Mouse (Mus musculus) neutrophil, adult 5-6 weeks (primary cell): ENCODE data around the gene Acap2. TPM values are rescaled to one million over a fixed set of nuclear protein-coding genes. Genes with fewer than 3 reads are reported as not detected.

Experiments used
- ATAC-seq: fragments of 151-379, 151-347 bp; 2 replicates; pipeline ENCODE4 v1.8.0; 2017; ENCODE audit warnings: mild to moderate bottlenecking, moderate TSS enrichment; ENCODE audit not compliant: insufficient number of reproducible peaks, poor library complexity, low FRiP score, severe bottlenecking; ENCODE audit errors: extremely low read depth
- total RNA-seq: library from RNA; stranded (forward); fragments of 200-1000 nt; gene quantifications from 2 replicates; pipeline ENCODE4 v1.2.3, GENCODE M21; 2017

Acap2 gene
- total RNA-seq, 1 experiment from 2014 or later: 125 TPM

DNA sequence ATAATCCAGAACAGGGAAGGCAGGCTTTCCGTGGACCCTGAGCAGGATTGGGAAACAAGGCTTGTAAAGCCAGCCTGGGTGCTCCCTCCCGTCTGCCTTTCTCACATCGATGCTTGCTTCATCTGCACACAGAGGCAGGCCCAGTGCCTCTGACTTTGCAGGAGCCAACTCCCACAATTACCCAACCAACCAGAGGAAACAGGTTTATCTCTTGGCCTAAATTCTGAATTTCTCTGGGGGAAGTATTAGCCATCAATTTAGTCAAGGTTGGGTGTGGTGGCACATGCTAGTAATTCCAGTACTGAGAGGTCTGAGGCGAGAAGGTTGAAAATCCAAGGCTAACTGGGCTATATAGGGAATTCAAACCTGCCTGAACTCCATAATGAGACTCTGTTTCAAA, 9.4 kb upstream of the Acap2 start:
- ATAC-seq: no peak

DNA sequence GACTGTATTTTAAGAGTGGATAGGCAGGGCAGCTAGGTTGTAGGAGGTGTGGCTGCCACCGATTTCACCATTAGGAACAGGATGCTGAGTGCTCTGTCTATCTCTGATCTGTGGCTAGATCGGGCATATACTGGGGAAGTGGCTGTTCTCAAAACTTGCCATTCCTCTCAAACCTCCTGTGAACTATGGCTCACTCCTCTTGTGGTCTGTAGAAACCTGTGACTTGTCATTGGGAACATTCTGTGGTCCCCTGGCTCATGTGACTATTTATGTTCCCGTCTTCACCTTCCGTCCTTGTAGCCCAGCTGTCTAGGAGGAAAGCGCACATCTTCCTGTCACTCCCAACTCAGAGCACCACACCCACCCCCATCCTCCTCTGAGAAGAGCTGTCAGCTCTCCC, 8.9 kb upstream of the Acap2 start:
- ATAC-seq: peak; percentile 45; the same call in 1 of the 2 replicates

DNA sequence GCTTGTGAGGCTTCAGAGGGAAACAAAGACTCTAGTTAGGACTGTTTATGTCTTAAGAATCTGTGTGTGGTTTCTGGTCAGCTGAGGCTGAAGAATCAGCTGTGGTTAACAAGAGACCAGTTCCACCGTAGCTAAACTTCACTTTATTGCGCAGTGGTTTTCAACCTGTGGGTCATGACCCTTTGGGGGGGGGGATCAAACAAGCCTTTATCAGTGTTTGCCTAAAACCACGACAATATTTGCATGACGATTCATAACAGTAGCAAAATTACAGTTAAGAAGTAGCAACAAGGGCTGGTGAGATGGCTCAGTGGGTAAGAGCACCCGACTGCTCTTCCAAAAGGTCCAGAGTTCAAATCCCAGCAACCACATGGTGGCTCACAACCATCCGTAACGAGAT, 4.7 kb upstream of the Acap2 start:
- ATAC-seq: no peak

DNA sequence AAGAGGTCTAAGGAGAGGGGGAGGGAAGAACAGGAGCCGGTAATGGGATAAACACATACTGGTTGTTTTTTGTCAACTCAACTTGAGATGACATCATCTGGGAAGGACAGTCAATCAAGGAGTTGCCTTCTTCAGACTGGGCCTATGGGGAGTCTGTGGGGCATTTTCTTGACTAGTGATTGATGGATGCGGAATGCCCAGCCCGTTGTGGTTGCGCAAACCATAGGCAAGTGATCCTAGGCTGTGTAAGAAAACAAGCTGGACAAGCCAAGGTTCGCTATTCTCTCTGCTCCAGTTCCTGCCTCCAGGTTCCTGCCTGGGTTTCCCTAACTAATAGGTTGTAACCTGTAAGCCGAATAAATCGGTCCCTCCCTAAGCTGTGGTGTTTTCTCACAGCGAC, 4.1 kb upstream of the Acap2 start:
- ATAC-seq: no peak

DNA sequence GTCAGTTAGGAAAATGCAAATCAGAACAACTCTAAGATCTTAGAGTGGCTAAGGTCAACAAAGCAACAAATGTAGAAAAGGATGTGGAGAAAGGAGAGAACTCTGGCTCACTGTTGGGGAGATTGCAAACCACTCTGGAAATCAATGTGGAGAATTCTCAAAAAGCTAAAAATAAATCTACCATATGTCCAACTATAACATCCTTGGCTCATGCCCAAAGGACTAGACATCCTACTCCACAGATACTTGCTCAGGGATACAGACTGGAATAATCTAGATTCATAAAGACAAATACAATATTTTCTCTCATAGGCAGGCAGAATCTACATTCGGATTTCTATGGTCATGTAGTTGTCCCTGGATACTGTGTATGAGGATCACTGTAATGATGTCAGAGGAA, 3.2 kb upstream of the Acap2 start:
- no peak for ATAC-seq

DNA sequence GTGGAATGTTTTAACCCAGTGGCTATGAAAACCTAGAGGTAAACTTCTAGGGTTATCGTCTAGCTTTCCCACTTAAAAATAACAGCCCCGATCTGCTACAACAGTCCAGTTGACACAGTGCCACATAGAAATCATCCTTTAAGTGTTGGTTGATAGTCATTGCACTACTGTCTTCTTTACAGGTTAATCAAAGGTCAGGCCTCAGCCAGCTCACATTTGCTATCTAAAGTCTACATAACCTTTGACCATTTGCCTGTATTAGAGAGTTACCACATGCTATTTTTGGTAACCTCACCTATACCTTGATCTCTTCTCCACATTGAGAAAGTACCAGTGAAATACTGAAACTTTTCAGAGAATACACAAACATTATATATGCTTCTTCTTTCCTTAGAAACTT, 659 bp upstream of the Acap2 start:
- no peak for ATAC-seq

DNA sequence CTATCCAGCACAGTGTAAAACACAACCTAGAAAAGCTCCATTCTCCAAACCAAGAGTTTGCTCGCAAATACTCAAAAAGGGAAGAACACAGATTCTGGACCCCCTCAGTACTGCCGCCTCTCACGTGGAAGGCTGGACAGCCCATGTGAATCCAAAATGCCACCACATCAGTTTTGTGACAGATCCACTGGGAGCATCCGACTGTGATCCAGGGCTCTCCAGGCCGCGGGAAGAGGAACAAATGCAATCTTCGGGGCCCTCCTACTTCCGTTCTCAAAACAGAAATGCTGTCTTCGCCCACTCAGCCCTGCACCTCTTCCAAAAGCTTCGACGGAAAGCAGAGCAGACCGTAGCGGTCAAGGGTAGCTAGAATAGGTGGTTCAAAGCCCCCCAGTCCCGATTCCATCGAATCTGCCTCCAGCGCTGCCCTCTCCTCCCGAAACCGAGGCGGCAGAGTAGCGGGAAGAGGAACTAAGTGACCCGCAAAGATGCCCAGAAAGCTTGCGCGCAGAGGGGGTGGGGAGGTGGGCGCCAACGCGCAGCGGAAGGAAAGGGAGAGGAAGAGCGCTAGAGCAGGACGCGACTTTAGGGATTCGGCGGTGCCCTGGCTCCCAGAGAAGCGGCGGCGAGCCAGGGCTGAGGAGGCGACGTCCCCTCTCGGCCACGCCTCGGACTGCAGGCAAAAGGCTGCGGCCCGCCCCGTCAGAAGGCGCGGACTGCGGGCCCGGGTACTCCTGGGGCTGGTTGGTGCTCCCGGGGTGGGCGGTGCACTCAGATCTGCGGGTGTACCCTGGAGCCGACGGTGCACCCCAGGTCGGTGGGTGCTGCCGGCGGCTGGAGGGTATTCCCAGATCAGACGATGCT, 887 bp downstream of the Acap2 start:
- ATAC-seq: peak; percentile 11

DNA sequence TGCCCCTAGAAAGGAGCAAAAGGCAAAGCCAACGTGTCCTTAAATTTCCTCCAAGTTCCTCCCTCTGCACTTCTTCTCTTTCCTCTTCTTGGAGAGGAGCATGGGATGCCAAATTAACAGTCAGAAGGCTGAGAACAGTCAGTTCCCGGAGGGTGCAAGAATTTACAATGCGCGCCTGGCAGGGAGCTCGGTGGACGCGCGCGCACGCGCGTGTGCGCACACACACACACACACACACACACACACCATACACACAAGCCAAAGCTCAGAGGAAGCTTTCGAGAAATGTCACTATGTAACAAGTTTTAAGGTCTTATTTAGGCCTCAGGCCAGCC, 1.5 kb downstream of the Acap2 start:
- ATAC-seq: no peak

DNA sequence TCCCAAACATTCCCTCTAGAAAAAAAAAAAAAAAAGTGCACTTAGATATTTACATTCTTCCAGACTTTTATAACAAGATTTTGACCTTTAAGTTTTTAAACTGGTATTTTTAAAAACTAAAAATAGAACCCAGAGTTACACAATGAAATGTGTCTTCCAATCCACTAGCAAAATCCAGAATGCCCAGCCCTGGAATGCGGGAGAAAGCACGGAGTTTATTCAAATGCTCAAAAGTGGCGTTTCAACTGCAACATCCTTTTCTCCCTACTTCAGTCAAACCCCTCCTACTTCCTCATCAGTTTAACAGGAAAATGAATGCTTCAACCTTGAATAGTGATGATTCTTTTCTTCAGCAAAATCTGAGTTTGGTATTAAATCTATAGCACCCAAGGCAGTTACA, 4.1 kb downstream of the Acap2 start:
- ATAC-seq: no peak

DNA sequence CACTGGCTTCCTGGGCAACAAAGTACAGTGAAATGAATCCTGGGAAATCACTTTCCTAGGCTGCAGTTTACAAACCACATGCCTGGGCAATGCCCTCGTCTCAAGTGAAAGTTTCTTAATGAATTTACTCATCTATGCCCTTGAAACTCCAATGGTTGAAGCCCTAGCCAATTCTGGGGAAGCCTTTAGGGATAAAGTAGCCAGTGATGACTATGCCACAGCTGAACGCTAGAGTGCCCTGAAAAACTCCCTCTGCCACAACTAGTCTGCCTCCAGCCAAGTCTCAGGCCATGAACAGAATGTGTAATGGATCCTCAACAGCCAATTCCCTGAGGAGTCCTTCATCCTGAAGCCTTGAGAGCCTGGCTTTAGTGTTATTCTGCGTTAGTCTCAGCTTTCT, 8.5 kb downstream of the Acap2 start:
- ATAC-seq: no peak

DNA sequence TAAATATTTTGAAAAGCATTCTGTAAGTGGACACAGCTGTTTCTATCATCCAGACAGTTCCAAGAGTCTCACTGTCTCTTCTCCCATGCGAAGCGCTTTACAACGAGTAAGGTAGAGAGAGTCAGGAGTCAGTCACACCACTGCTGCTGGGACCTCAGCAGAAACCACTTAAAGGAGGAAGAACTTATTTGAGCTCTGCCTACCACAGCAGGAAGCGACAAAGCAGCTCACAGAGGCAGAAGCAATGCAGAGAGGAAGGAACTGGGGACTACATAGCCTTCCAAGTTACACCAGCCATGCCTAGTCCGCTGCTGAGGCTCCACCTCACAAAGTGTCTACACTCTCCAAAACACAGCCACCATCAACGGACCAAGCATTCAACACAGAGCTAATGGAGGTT, 9.2 kb downstream of the Acap2 start:
- ATAC-seq: peak; percentile 88

DNA sequence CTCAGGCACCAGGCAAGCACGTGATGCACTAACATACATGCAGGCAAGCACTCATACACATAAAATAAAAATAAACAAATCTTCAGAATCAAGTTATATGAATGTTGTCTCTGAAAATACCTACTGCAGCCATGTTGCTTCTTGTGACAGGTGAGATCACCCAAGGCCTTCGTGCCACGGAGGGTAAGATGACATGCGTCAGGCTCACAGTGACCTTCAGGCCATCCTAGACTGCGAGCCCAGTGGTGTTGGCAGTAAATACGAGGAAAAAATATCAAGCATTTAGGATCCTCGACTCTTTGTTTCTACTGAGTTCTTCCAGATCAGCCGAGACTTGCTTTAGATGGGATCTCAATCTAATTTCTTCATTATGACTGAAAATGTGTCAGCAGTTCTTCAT, 10.6 kb downstream of the Acap2 start:
- ATAC-seq: no peak

DNA sequence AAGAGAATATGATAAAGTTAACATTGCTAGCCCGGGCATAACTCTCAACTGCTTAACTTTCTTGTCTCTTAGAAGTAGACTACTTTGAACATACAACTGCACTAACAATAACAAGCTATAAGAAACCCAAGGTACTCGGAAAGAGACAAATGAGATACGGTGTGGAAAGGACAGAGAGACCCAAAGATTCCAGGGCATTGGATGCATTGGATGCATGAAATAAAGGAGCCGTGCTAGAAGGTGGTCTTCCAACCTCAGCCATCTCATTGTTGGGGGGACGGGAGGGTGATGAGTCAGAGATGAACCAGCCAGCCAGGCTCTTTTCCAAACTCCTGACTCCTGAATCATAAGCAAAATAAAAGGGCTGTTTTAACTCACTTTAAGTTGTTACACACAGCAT, 11.8 kb downstream of the Acap2 start:
- no peak for ATAC-seq

DNA sequence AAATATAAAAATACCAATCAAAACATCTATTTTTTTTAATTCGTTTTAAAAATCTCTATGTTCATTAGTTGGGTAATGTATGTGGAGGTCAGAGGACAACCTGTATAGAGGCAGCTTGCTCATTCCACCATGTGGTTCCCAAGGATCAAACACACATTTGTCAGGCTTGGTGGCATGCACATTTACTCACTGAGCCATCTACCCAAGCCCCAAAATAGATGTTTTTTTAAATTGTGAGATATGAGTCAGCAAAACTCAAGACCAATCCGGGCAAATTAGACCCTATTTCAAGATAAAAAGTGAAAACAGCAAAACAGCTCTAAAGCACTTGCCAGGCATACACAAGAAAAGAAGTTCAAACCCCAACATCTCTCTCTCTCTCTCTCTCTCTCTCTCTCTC, 12.2 kb downstream of the Acap2 start:
- ATAC-seq: no peak

DNA sequence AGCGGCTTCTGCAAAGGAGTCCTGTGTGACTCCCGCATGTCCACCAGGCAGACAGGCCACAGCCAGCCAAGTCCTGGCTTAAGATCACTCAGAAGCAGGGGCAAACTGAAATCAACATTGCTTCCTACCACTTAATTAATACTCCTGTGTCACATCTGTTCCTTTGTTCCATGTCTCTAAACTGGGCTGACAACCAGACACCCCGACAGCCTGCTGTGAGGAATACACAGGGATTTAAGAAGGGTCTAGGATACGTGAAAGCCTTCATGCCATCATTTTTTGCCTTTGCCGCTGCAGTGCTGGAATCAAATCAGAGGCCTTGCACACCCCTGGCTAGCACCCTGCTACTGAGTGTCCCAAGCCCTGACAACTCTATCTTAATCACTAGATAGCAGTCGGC, 12.8 kb downstream of the Acap2 start:
- ATAC-seq: no peak

DNA sequence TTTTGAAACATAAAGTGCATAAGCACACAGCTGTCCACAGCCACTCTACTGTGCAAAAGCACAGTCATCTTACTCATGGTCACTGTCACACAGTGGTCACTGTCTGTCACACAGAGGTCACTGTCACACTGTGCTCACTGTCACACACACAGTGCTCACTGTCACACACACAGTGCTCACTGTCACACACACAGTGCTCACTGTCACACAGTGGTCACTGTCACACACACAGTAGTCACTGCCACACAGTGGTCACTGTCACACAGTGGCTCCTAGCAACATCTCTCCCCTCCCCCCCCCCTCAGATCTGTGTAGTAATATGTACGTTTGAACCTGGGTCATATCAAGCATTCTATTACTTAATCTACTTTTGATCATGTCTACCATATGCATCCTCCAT, 13.9 kb downstream of the Acap2 start:
- ATAC-seq: no peak

DNA sequence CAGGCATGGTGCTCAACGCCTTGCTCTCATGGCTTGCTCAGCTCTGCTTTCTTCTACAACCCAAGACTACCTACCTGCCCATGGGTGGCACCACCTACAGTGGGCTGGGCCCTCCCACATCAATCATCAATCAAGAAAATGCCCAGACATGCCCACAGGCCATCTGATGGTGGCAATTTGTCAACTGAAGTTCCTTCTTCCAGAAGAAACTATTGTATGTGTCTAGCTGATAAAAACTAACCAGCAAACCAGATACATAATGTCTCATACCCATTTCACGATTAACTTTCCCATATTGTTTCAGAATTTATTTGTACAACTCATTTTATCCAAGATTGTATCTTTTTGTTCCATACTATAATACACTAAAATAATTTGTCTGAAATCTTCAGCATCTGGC, 15.3 kb downstream of the Acap2 start:
- no peak for ATAC-seq

DNA sequence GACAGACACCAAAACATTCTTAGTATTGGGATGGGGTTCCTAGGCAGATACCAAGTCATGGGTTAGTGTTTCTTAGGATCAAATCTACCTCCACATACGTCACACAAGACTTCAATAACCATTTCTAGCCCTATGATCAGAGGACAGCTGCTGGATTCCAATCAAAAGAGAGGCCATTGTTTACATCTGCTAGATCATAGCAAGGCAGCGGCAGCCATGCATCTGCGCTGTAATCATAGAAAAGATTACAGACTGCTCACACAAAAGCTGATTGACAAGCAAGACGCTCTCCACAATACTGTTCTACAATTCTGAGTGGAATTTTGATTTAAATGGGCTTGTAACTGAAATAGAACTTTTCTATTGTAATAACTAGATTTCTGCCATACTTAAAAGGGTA, 16.3 kb downstream of the Acap2 start:
- no peak for ATAC-seq

DNA sequence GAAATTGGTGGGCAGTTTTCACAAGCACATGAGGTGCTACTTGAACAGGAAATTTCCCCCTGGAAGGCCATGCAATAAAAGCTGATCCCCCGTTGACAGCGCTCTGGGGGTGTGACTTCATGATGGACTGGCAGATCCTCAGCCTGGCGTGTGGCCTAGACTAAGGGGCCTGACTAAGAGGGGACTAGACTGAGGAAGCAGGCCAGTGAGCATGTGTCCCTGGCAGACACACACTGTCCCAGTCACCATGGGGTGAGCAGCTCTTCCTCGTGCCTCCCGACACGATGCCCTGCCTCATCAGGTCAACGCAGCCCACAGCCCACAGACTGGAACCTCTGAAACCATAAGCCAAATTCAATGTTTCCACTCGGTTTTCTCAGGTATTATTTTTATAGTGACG, 18.5 kb downstream of the Acap2 start:
- no peak for ATAC-seq

DNA sequence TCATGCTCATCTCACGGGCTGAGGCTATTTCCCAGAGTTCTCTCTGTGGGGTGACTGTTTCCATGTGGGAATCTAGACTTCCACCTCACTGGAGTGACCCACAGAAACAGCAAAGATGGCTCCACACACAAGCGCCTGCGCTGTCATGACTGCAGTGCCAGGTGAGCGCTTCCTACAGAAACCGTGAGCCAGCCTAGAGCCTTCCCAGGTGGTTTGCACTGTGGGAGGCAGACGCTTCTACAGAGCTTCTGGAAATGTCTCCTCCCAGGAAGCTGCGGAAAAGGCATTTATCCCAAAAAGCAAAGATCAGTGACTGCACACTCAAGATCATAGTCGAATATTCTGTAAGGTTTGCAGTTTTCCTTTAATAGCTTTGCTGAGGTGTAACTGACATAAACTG, 20.2 kb downstream of the Acap2 start:
- no peak for ATAC-seq

DNA sequence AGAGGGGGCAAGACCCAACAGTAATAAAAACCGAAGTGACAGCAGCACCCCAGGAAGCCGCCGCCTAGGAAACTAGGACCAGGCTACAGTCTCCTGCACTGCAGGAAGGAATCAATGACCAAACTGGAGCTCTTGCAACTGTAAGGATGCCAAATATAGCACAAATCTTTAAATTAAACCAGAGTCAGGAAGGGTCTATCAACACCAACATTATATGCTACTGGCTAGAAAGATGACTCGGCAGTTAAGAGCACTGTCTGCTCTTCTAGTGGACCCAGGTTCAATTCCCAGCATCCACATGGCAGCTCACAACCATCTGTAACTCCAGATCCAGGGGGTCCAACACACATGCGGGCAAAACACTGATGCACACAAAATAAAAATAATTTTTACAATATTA, 21.7 kb downstream of the Acap2 start:
- no peak for ATAC-seq
